Mouse (Mus musculus): ENCODE data around the gene Fgf7.

Gene Fgf7

DNA sequence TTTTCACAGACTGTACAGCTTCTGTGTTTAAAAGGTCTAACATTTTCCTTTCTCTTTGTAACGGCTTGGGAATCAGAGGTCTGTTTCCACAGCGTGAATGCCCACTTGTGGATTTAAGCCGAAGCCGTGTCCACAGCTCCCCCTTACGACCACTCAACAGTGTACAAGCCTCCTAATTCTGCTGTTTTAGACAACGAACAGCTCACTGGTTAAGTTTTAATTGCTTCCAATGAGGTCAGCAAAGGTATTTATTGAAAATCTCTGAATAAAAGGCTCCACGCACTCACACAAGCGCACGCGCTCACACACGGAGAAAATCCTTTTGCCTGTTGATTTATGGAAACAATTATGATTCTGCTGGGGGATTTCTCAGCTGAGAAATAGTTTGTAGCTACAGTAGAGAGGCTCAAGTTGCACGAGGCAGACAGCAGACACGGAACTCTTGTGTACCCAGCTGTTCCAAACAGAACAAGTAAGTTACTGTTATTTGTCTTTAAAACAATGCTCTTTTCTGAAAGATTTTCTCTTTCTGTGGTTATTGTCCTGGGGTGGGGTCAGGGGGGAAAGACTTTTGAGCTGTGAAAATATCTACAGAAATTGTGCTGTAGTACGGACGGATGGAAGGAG, at the start of gene Fgf7:
Gene Fgf7, plus strand, starts transcription at position 280 of the 627 bp plus-strand sequence.
- DNase-seq: peak; percentile 29 to 33

DNA sequence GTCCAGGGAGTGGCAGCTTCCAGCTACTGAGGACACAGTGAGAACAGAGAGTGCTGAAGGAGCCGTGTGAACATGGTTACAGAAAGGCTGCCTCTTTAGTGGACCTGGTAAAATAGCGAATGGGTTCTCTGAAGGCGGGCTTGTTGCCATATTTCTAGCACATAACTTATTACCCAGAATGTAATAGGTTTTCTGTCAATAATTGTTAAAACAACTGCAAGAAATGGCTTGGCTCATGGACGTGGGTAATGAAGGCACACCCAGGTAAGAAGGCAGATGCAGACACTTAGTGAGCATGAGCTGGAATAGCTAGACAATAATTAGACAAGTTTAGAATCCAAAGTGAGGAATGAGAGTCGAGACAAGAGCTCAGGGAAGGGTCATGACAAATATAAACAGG, 32.2 kb upstream of the Fgf7 start:
- DNase-seq: no peak

GRCm38 (mm10) chr2:126006088-126006487, 28.4 kb upstream of the Fgf7 start:
- peak; percentile 75 to 77 for DNase-seq

DNA sequence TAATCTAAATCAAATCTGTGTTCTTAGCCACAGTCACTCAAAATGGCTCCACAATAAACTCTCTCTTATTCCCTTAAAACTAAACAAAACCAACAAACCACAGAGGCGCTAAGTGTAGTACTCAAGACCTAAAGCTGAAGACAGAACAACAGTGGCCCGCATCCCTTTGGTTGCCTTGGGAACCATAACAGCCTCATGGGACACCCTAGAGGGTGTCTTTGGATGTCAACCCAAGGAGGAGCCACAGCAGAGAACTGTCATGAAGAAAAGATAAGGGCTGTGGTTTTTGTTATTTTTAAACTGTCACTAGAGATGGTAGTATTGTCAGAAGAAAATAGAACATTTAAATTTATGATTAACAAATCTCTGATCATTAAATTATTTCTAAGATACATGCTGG, 27.7 kb upstream of the Fgf7 start:
- DNase-seq: no peak

- no peak for DNase-seq
Observed at GRCm38 (mm10) chr2:126014989-126015710, 19.3 kb upstream of the Fgf7 start.

DNA sequence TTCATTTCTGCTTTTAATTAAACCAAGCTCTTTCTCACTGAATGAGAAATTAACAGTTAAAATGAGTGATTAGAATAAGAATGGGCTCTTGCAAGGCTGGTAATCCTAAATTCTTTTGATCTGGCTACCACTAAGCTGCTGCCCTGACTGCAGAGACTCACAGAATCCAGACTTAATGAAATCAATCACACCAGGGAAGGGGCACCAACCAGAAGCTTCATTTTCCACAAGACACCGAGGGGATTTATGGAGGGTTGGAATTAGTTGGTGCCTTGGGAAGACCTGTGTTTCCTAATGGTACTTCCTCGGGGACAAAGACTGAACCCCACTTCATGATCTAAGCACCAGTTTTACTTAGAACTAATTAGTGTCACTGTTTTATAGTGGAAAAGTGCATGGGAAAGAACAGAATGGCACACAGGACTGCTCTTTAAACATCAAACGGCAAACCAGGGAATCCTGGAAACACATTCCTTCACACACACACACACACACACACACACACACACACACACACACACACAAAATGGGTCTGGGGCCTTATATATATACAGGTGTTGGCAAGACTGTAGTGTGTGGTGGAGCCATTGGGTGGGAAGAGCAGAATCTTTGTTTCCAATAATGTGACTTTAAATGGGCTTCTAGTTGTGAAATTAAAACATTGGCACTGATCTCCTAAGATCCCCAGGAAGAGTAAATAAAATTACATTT, 18.5 kb upstream of the Fgf7 start:
- no peak for DNase-seq

DNA sequence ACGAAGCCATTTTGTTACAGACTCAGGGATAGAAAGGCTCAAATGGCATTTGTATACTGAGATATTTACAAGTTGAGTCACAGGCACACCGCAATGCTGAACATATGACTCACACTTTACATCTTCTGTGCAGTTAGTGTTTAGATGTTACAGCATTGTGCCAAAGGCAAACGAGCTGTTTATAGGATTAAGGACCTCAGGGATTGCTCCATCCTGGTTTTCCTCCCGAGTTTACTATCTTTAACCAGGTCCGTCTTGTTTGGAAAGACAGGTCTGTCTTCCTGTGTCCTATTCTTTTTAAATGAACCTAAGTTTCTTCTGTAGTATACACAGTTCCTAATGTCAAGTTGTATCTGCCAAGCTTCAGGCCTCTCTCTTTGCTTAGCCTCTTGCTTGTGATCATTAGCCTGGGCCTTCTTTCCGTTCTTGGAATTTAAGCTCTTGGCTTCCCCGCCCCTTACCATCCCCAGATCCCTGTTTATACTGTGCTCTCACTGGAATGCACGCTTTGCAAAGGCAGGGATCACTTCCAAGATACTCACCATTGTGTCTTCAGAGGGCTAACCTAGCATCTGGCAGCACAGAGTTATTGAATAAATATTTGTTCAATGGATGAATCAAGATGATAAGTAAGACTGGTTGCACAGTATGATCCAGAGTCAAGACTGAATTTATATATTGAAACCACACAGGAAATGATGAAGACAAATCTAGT, 3.1 kb upstream of the Fgf7 start:
- no peak for DNase-seq

DNA sequence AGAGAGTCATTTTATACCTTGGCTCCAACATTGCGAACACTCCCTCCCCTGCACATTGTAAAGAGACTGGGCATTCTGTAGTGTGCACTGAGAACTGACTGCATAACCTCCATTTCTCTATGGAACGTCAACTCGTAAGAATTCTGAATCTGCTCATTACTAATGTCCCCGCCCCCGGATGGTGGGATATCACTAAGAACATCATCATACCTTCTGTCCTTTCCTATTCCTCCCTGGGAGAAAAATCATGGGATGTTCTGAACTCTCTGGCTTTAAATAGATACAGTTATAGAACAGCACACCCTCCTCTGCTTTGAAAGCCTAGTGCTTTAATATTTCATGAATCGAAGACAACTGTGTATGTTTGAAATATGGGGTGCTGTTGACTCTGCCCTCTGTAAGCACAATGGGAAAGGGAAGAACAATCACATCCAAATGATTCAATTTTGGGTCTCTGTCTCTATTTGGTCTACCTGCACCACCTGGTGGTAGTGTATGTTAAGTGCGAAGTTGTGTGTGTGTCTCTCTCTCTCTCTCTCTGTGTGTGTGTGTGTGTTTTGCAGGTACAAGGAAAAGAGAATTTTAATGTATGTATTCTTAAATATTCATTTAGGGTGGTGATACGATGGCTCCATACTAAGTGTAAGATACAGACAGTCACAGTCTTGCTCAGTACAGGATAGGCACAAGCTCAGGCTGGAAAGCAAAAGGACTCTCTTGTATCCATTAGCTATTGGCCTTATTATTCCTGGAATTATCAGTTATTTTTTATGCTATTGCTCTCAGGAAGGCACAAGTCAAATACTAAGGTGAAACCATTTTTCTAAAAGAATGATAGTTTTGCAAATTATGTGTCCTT, 1.1 kb upstream of the Fgf7 start:
- peak; percentile 50 to 61 for DNase-seq

GRCm38 (mm10) chr2:126035013-126035770, 734 bp downstream of the Fgf7 start:
- no peak for DNase-seq

DNA sequence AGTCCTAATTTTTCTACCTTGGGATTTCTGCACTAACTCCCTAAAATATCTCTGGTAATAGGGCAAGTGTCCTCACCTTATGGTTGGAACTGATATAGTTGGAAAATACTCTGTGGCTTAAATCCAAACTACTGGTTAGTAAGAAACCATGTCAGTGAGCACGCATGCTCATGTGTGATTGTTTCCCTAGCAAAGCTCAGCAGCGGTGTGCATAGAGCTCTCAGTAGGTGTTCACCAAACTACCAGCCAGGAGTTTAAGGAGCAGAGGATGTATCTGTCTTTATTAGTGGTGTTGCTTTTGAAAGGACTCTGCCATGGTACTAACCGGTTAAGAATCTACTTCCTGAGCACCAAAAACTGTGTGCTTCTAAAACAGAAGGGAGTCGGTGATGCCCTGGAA, 1.7 kb downstream of the Fgf7 start:
- no peak for DNase-seq

GRCm38 (mm10) chr2:126038221-126039000, 4.0 kb downstream of the Fgf7 start:
- DNase-seq: no peak

DNA sequence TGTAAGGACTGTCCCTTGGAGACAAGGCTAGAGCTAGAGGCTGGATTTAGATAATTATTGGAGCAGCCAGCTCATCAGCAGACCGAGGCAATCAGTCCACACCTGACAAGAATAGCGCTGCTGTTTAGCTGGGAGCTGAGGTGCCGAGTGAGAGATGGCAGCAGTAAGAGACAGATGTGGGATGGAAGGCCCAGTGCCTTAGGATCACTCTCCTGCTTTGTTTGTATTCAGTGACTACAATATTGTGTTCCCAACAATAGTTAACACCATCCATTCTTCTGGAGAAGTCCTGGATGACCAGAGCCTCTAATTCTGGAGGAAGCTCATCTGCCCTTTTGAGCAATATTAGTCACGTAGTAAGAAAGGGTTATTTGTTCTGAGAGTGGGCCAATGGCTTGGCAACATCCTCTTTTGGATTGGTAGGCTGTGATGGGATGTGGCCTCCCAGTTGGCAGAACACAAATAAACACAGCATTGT, 5.0 kb downstream of the Fgf7 start:
- DNase-seq: no peak

DNA sequence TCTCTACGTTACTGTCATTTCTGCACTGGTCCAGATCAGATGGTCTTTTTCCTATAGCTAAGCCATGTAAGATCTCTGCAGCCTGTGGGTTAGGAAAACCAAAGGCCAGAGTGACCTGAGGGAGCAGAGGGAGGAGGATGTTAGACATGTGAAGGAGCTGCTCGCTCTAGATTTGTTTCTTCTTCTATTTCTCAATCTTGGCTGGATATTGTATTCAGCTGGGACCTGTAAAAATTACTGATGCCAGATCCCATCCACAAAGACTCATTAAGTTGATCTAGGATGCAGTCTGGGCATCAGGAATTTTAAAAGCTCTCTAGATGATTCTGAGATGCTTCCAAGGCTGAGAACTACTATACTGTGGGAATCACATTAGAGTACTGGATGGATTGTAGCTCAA, 6.2 kb downstream of the Fgf7 start:
- no peak for DNase-seq

DNA sequence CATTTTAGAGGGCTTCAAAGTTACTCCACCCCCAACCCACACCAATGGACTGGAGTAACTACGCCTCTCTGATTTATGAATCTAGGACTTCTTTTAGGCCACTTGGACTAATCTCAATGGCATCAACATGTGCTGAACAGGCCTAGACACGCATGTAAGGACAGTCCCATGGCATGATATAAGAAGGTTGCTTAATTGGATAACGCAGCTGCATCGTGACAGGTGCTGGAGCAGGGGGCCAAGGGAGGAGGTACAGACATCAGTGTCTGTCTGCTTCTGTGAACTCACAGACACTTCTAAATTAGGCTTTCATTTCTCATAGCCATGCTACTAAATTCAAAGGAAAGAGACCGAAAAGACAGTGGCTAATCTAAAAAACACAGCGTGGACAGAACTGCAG, 6.8 kb downstream of the Fgf7 start:
- no peak for DNase-seq

GRCm38 (mm10) chr2:126042674-126043073, 8.2 kb downstream of the Fgf7 start:
- DNase-seq: no peak

DNA sequence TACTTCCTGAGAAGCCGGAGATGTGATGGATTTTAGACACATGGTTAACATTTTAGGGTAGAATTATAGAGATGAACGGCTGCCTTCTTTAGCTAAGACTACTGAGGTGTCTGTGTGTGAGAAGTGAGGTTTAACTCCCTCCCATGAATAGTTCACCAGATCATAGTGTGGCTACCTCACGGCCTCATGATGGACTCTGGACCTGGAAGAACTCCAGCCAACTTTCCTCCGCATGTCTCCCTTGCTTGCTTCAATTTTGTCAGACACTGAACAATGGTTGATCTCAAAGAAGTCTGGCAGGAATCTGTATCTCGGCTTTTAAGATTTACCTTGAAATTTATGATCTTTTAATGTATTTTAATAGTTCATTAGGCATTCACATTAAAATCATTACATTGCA, 11.2 kb downstream of the Fgf7 start:
- no peak for DNase-seq

DNA sequence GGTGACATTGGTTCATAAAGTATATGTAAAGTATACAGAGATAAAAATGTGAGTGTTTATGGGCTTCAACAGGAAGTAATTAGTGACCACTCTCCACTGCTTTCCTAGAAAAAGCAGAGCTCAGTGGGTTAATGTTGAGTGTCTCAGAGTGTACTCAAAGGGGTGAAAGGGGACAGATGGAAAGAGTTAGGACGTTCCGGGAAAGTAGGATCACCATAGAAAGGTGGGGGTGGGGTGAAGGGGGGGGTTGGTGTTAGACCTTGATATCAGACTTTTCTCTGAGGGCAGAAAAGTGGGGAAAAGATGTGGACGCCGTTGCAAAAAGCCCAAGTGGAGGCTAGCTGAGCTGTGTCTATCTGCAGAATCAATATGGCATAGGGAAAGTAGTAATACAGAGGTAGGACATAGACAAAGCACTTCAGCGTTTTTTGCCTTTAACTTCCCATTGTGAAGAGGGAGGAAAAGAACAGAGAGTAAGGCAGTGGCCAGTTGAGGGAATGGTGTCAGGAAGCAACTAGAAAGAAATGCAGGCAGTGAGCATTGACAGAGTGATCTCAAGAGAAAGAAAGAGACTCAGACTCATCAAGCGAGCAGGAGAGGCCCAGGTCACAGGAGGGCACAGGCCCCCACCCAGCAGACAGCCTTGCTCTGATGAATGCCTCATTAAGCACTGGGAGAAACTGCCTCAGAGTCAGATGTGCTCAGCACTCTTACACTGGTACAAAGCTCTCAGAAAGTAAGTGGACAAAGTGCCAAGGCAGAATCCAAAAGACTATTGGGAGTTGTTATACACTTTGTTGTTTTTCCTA, 18.5 kb downstream of the Fgf7 start:
- DNase-seq: no peak

DNA sequence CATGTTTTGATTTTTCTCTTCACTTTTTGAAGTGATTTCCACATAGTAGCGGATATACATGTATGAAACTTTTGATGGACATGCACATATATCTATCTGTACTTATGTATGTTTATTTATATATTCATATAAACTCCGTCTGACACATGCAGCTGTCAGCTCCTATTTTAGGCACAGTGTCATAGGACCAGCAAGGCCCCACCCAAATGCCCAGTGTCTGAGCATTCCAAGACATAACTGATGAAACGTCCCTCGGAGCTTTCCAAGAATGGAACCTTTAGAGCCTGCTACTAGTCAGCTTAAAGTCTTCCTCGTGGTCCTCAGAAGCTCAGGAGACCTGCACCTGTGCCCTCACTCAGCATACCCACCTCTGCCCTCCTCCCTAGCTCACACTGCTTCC, 19.2 kb downstream of the Fgf7 start:
- DNase-seq: no peak

GRCm38 (mm10) chr2:126060595-126060994, 26.1 kb downstream of the Fgf7 start:
- no peak for DNase-seq
